Mouse (Mus musculus) kidney, adult 2 months (tissue): ENCODE data around the gene Pprc1.

Experiments used
- CTCF ChIP-seq: fragments of 200-500 bp; conservative IDR thresholded peaks from 2 replicates; pipeline ENCODE4 v1.5.1; 2011; ENCODE audit warnings: low read depth, mild to moderate bottlenecking, control low read depth, low read length, moderate library complexity, mixed read lengths; ENCODE audit not compliant: insufficient read depth, insufficient read length
- POLR2A ChIP-seq: fragments of 200-500 bp; IDR thresholded peaks from one replicate; pipeline ENCODE4 v1.6.1; 2011; ENCODE audit warnings: low read depth, low read length, control low read depth

GRCm38 (mm10) chr19:46040149-46040902, 4.4 kb upstream of the Pprc1 start:
- TF ChIP-seq POLR2A = no peak
- TF ChIP-seq CTCF = no peak
